Mouse (Mus musculus): ENCODE measurements around the gene Tctex1d1. TPM values are rescaled to one million over a fixed set of nuclear protein-coding genes. Genes with fewer than 3 reads are reported as not detected.

Tctex1d1 gene
- total RNA-seq, 2 experiments from 2014 or later: not detected

GRCm38 (mm10) chr4:102989391-102989790 is 11.0 kb downstream of the Tctex1d1 start:
- no peak for DNase-seq

- DNase-seq: no peak
Observed at GRCm38 (mm10) chr4:102990016-102990415, 11.6 kb downstream of the Tctex1d1 start.

GRCm38 (mm10) chr4:102990595-102991340 is 12.4 kb downstream of the Tctex1d1 start:
- DNase-seq: no peak

GRCm38 (mm10) chr4:102991685-102992084 is 13.3 kb downstream of the Tctex1d1 start:
- no peak for DNase-seq

- no peak for DNase-seq
Observed at GRCm38 (mm10) chr4:103004681-103005080, 26.3 kb downstream of the Tctex1d1 start.

GRCm38 (mm10) chr4:103005190-103005945 is 27.0 kb downstream of the Tctex1d1 start:
- no peak for DNase-seq

- DNase-seq: no peak
Observed at GRCm38 (mm10) chr4:103006266-103006665, 27.9 kb downstream of the Tctex1d1 start.

- DNase-seq: no peak
Observed at GRCm38 (mm10) chr4:103006943-103007418, 28.6 kb downstream of the Tctex1d1 start.

- DNase-seq: no peak
Observed at GRCm38 (mm10) chr4:103010734-103011133, 32.3 kb downstream of the Tctex1d1 start.

GRCm38 (mm10) chr4:103011823-103012222 is 33.4 kb downstream of the Tctex1d1 start:
- no peak for DNase-seq

- no peak for DNase-seq
Observed at GRCm38 (mm10) chr4:103013490-103013889, 35.1 kb downstream of the Tctex1d1 start.

GRCm38 (mm10) chr4:103026621-103027020 is 48.2 kb downstream of the Tctex1d1 start, which contains the start of gene Insl5:
TSS of gene Insl5 (minus strand) at chr4:103026842.
- no peak for DNase-seq

GRCm38 (mm10) chr4:103027745-103028144 is 49.3 kb downstream of the Tctex1d1 start:
- no peak for DNase-seq

- DNase-seq: no peak
Observed at GRCm38 (mm10) chr4:103028177-103029088, 50.0 kb downstream of the Tctex1d1 start.

- no peak for DNase-seq
Observed at GRCm38 (mm10) chr4:103039103-103039837, 60.9 kb downstream of the Tctex1d1 start.

- no peak for DNase-seq
Observed at GRCm38 (mm10) chr4:103039838-103040191, 61.4 kb downstream of the Tctex1d1 start.

GRCm38 (mm10) chr4:103042997-103043396 is 64.6 kb downstream of the Tctex1d1 start:
- DNase-seq: no peak

GRCm38 (mm10) chr4:103048046-103048445 is 69.6 kb downstream of the Tctex1d1 start:
- DNase-seq: no peak
